Mouse (Mus musculus) ES-E14 (cell line): ENCODE results near the gene Ttc23l.

ENCODE experiments used
- CHD2 ChIP-seq: IDR thresholded peaks from 2 replicates; pipeline ENCODE4 v1.6.1; 2014; ENCODE audit warnings: mild to moderate bottlenecking, low read depth, low read length, inconsistent platforms
- HCFC1 ChIP-seq: IDR thresholded peaks from 2 replicates; pipeline ENCODE4 v1.6.1; 2012; ENCODE audit warnings: low read length, inconsistent platforms, borderline replicate concordance; ENCODE audit not compliant: insufficient read depth
- ZC3H11A ChIP-seq: IDR thresholded peaks from 2 replicates; pipeline ENCODE4 v1.6.1; 2012; ENCODE audit warnings: low read depth, mild to moderate bottlenecking, inconsistent platforms, low read length, borderline replicate concordance

GRCm38 (mm10) chr15:10464678-10465077 is 93.8 kb downstream of the Ttc23l start:
- TF ChIP-seq HCFC1 (no peak), CHD2 (no peak), ZC3H11A (no peak)
